Mouse (Mus musculus) lung, postnatal 0 days (tissue): ENCODE data around the gene Ppox.

ENCODE experiments used
- CTCF ChIP-seq: IDR thresholded peaks from 2 replicates; pipeline ENCODE4 v1.5.1; 2016; ENCODE audit warnings: antibody characterized with exemption, mild to moderate bottlenecking
- EP300 ChIP-seq: IDR thresholded peaks from 2 replicates; pipeline ENCODE4 v1.6.1; 2016; ENCODE audit warnings: antibody characterized with exemption, mild to moderate bottlenecking, control low read depth

GRCm38 (mm10) chr1:171276110-171276748 is 4.8 kb downstream of the Ppox start:
- TF ChIP-seq CTCF = no peak
- no peak for TF ChIP-seq EP300
